Mouse (Mus musculus): Measurements from ENCODE around the gene Trpm3. TPM values are rescaled to one million over a fixed set of nuclear protein-coding genes. Genes with fewer than 3 reads are reported as not detected.
A peak's percentile ranks its signal among the peaks of the same experiment; 100 is the strongest.

Gene Trpm3
- polyA plus RNA-seq, 1 experiment from 2014 or later, result 14.8 TPM

GRCm38 (mm10) chr19:22327226-22327625 lies 188.4 kb downstream of the Trpm3 start:
- ATAC-seq (ENCODE audit: low FRiP score, low TSS enrichment) (no peak), DNase-seq (no peak)
- no peaks in the 10 kb centered on the region for H3K4me1 ChIP-seq (ENCODE audit: control insufficient read depth, insufficient read depth, low read length)
- H3K9me3 ChIP-seq (ENCODE audit: control insufficient read depth, low read length), result no peaks in the 10 kb centered on the region
- 38% methylated on average over 5 of the region's 5 CpGs for WGBS
- no peaks in the 10 kb centered on the region for H3K36me3 ChIP-seq (ENCODE audit: control insufficient read depth, insufficient read depth, low read length)
- no peak overlapping the region for H3K27ac ChIP-seq (replicated peaks; ENCODE audit: low read depth, low read length)
- H3K4me3 ChIP-seq (replicated peaks; ENCODE audit: low read depth, low read length), result no peak overlapping the region
- no peaks in the 10 kb centered on the region for H3K27me3 ChIP-seq (ENCODE audit: control insufficient read depth, insufficient read depth, low read length)
- no peak overlapping the region for H3K9ac ChIP-seq (replicated peaks; ENCODE audit: low read length)
- no peak overlapping the region for H3K4me2 ChIP-seq (ENCODE audit: low read length)

DNA sequence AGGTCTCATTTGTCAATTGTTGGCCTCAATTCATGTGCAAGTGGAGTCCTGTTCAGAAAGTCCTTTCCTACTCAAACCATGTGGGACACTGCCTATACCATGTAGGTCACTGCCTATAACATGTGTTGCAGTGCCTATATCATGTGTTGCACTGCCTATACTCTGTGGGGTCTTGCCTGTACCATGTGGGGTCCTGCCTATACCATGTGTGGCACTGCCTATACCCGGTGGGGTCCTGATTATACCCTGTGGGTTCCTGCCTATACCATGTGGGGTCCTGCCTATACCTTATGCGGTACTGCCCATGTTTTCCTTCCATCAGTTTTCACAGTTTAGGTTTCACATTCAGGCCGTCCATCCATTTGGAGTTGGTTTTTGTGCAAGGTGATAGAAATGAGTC lies 197.4 kb downstream of the Trpm3 start:
- ATAC-seq (ENCODE audit: low FRiP score, low TSS enrichment) (no peak), DNase-seq (no peak)
- no peak overlapping the region for H3K9ac ChIP-seq (replicated peaks; ENCODE audit: low read length)

DNA sequence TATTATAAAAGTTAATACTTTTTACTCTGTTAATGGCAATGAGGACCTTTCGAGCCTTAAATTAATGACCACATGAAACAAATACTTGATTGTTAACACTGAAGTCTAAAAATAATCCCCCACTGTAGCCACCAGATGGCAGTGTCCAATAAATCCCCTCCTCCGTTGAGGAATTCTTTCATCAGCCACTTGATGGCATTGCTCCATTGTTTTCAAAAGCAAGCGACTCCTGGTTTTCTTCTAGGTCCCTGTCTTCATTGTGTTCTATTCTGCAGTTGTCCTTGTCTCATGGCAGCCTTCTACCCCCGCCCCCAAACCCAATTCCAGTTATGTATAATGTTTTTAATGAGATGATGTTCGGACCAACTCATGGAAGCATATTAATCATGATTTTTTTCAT lies 198.6 kb downstream of the Trpm3 start:
- Histone ChIP-seq H3K4me2 (ENCODE audit: low read length) (no peak overlapping the region), H3K36me3 (ENCODE audit: control insufficient read depth, insufficient read depth, low read length) (no peaks in the 10 kb centered on the region), H3K9me3 (ENCODE audit: control insufficient read depth, low read length) (no peaks in the 10 kb centered on the region), H3K9ac (replicated peaks; ENCODE audit: low read length) (no peak overlapping the region), H3K27ac (replicated peaks; ENCODE audit: low read depth, low read length) (no peak overlapping the region), H3K4me1 (ENCODE audit: control insufficient read depth, insufficient read depth, low read length) (no peaks in the 10 kb centered on the region), H3K27me3 (ENCODE audit: control insufficient read depth, insufficient read depth, low read length) (no peaks in the 10 kb centered on the region), H3K4me3 (replicated peaks; ENCODE audit: low read depth, low read length) (no peak overlapping the region)
- ATAC-seq (ENCODE audit: low FRiP score, low TSS enrichment) (no peak; the same call in 1 of the 2 replicates), DNase-seq (peak; percentile 91)
- WGBS, result 21% methylated on average over 5 of the region's 5 CpGs

More for the DNA sequence above, 197.4 kb downstream of the Trpm3 start:
- no peaks in the 10 kb centered on the region for H3K4me1 ChIP-seq (ENCODE audit: control insufficient read depth, insufficient read depth, low read length)
- no peaks in the 10 kb centered on the region for H3K36me3 ChIP-seq (ENCODE audit: control insufficient read depth, insufficient read depth, low read length)
- no peak overlapping the region for H3K27ac ChIP-seq (replicated peaks; ENCODE audit: low read depth, low read length)
- no peaks in the 10 kb centered on the region for H3K9me3 ChIP-seq (ENCODE audit: control insufficient read depth, low read length)
- WGBS, result 91% methylated on average over 3 of the region's 3 CpGs
- H3K4me2 ChIP-seq (ENCODE audit: low read length), result no peak overlapping the region
- H3K4me3 ChIP-seq (replicated peaks; ENCODE audit: low read depth, low read length), result no peak overlapping the region
- no peaks in the 10 kb centered on the region for H3K27me3 ChIP-seq (ENCODE audit: control insufficient read depth, insufficient read depth, low read length)

DNA sequence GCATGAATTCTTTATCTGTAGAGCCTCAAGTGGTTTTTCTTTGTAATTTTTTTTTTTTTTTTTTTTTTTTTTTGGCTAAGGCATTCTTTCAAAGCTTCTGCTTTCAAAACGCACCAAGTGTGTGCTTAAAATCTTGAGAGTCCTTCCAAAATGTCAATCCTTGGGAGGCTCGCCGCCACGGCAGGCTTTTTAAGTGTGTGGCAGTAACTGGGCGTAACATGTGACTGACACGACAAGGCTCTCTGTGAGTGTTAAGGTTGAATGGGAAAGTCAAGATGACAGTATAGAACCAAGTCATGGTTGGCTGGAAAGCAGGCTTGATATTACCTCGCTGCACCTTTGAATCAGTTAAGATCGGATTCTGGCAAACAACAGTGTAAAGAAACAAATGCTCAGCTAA lies 200.1 kb downstream of the Trpm3 start:
- Histone ChIP-seq H3K4me2 (ENCODE audit: low read length) (no peak overlapping the region), H3K9me3 (ENCODE audit: control insufficient read depth, low read length) (no peaks in the 10 kb centered on the region), H3K36me3 (ENCODE audit: control insufficient read depth, insufficient read depth, low read length) (no peaks in the 10 kb centered on the region), H3K27ac (replicated peaks; ENCODE audit: low read depth, low read length) (no peak overlapping the region), H3K9ac (replicated peaks; ENCODE audit: low read length) (no peak overlapping the region), H3K27me3 (ENCODE audit: control insufficient read depth, insufficient read depth, low read length) (no peaks in the 10 kb centered on the region), H3K4me3 (replicated peaks; ENCODE audit: low read depth, low read length) (no peak overlapping the region), H3K4me1 (ENCODE audit: control insufficient read depth, insufficient read depth, low read length) (no peaks in the 10 kb centered on the region)
- 76% methylated on average over 8 of the region's 8 CpGs for WGBS
- DNase-seq (no peak), ATAC-seq (ENCODE audit: low FRiP score, low TSS enrichment) (no peak)

DNA sequence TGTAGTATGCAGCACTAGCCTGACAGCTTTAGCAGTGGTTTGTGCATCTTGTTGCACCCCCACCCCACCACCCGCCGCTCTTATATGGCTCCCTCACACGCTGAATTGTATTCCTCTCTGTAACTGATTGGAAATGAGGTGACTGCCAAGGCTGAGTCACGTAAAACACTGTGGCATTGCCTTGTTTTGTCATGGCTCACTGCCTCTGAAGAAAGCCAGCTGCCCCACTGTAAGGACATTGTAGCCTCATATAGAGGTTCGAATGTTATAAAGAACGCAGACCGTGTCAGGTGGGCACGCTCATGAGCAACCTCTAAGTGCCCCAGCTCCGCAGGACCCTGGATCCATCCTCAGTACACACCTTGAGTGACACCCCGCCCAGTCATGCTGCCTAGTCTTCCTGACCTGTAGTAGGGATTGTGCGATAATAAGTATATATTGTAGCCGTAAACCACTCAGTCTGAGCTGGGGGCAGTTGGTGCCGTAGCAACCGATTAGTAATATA lies 215.2 kb downstream of the Trpm3 start:
- H3K4me2 ChIP-seq (ENCODE audit: low read length), result no peak overlapping the region
- no peak for ATAC-seq (ENCODE audit: low FRiP score, low TSS enrichment)
- H3K27ac ChIP-seq (replicated peaks; ENCODE audit: low read depth, low read length), result no peak overlapping the region
- H3K36me3 ChIP-seq (ENCODE audit: control insufficient read depth, insufficient read depth, low read length), result no peaks in the 10 kb centered on the region
- no peak for DNase-seq
- H3K9me3 ChIP-seq (ENCODE audit: control insufficient read depth, low read length), result no peaks in the 10 kb centered on the region
- H3K9ac ChIP-seq (replicated peaks; ENCODE audit: low read length), result no peak overlapping the region
- no peaks in the 10 kb centered on the region for H3K27me3 ChIP-seq (ENCODE audit: control insufficient read depth, insufficient read depth, low read length)
- H3K4me3 ChIP-seq (replicated peaks; ENCODE audit: low read depth, low read length), result no peak overlapping the region
- whole genome bisulfite sequencing, result 74% methylated on average over 14 of the region's 14 CpGs
- H3K4me1 ChIP-seq (ENCODE audit: control insufficient read depth, insufficient read depth, low read length), result no peaks in the 10 kb centered on the region

DNA sequence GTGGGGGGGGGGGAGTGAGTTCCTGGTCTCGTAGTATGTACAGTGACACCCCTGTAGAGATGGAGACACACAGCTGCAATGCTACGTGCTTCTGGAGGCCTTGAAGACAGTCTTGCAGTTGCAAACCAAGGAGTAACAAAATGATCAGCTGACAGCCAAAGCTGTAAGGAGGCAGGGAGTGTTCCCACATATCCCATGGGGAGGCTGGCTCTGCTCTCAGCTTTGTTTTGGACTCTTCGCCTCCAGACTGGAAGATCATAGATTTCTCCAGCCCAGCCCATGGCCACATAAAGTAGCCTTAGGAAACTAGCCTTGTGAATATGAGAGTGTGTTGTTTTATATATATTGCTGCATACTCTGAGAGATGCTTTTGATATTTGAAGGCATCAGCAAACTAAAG lies 248.0 kb downstream of the Trpm3 start:
- DNase-seq, result no peak
- Histone ChIP-seq H3K4me2 (ENCODE audit: low read length) (no peak overlapping the region), H3K36me3 (ENCODE audit: control insufficient read depth, insufficient read depth, low read length) (no peaks in the 10 kb centered on the region), H3K4me3 (replicated peaks; ENCODE audit: low read depth, low read length) (no peak overlapping the region), H3K9ac (replicated peaks; ENCODE audit: low read length) (no peak overlapping the region), H3K27ac (replicated peaks; ENCODE audit: low read depth, low read length) (no peak overlapping the region), H3K9me3 (ENCODE audit: control insufficient read depth, low read length) (no peaks in the 10 kb centered on the region), H3K27me3 (ENCODE audit: control insufficient read depth, insufficient read depth, low read length) (no peaks in the 10 kb centered on the region), H3K4me1 (ENCODE audit: control insufficient read depth, insufficient read depth, low read length) (no peaks in the 10 kb centered on the region)
- ATAC-seq (ENCODE audit: low FRiP score, low TSS enrichment), result no peak
- 96% methylated on average over 3 of the region's 3 CpGs for WGBS

DNA sequence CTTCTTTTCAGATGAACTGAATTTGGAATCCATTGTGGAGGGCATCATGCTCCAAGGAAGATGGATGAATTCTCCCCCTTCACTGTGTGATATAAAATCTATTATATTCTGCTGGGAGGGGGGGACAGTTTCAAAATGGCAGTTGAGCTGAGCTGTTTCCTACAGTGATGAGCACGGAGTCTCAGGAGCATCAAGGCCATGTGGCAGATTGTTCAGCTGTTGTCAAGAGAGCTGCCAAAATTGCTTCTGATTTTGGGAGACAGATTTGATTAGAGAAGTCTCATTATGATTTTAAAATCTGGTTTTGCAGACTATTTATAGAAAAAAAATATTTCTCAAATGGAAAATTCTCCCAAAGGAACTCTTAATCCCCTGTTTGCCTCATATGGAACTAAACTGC lies 255.9 kb downstream of the Trpm3 start:
- 85% methylated on average over 1 of the region's 1 CpGs for WGBS
- H3K9me3 ChIP-seq (ENCODE audit: control insufficient read depth, low read length), result no peaks in the 10 kb centered on the region
- ATAC-seq (ENCODE audit: low FRiP score, low TSS enrichment) (no peak), DNase-seq (no peak)
- no peaks in the 10 kb centered on the region for H3K36me3 ChIP-seq (ENCODE audit: control insufficient read depth, insufficient read depth, low read length)
- H3K4me3 ChIP-seq (replicated peaks; ENCODE audit: low read depth, low read length), result no peak overlapping the region
- H3K27ac ChIP-seq (replicated peaks; ENCODE audit: low read depth, low read length), result no peak overlapping the region
- no peaks in the 10 kb centered on the region for H3K4me1 ChIP-seq (ENCODE audit: control insufficient read depth, insufficient read depth, low read length)
- H3K4me2 ChIP-seq (ENCODE audit: low read length), result no peak overlapping the region
- no peak overlapping the region for H3K9ac ChIP-seq (replicated peaks; ENCODE audit: low read length)
- no peaks in the 10 kb centered on the region for H3K27me3 ChIP-seq (ENCODE audit: control insufficient read depth, insufficient read depth, low read length)

GRCm38 (mm10) chr19:22404049-22404448 lies 265.2 kb downstream of the Trpm3 start:
- no peak for ATAC-seq (ENCODE audit: low FRiP score, low TSS enrichment)
- DNase-seq, result no peak
- Histone ChIP-seq H3K4me3 (replicated peaks; ENCODE audit: low read depth, low read length) (no peak overlapping the region), H3K4me2 (ENCODE audit: low read length) (no peak overlapping the region), H3K36me3 (ENCODE audit: control insufficient read depth, insufficient read depth, low read length) (no peaks in the 10 kb centered on the region), H3K4me1 (ENCODE audit: control insufficient read depth, insufficient read depth, low read length) (no peaks in the 10 kb centered on the region), H3K9me3 (ENCODE audit: control insufficient read depth, low read length) (no peaks in the 10 kb centered on the region), H3K27me3 (ENCODE audit: control insufficient read depth, insufficient read depth, low read length) (no peaks in the 10 kb centered on the region), H3K27ac (replicated peaks; ENCODE audit: low read depth, low read length) (no peak overlapping the region), H3K9ac (replicated peaks; ENCODE audit: low read length) (no peak overlapping the region)
- 98% methylated on average over 3 of the region's 3 CpGs for WGBS

DNA sequence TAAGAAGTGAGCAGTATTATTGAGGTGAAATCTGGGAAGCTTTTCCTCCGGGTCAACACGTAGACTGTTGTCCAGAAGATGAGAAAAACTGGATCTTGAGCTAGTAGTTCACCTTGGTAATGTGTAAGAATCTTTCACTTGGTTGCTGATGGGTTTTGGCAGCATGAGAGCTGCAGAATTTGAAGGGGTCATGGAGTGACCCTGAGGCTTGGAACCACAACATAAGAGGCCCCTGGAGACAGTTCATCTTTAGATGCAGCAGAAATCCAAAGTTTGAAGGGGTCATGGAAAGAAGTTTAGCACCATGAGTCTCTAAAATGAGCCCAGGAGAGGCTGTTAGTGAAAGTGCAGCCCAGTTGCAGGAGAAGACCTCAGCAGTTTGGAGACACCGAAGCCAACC lies 279.4 kb downstream of the Trpm3 start:
- Histone ChIP-seq H3K9ac (replicated peaks; ENCODE audit: low read length) (no peak overlapping the region), H3K27me3 (ENCODE audit: control insufficient read depth, insufficient read depth, low read length) (no peaks in the 10 kb centered on the region), H3K9me3 (ENCODE audit: control insufficient read depth, low read length) (no peaks in the 10 kb centered on the region), H3K4me1 (ENCODE audit: control insufficient read depth, insufficient read depth, low read length) (no peaks in the 10 kb centered on the region), H3K27ac (replicated peaks; ENCODE audit: low read depth, low read length) (no peak overlapping the region), H3K36me3 (ENCODE audit: control insufficient read depth, insufficient read depth, low read length) (no peaks in the 10 kb centered on the region), H3K4me2 (ENCODE audit: low read length) (no peak overlapping the region), H3K4me3 (replicated peaks; ENCODE audit: low read depth, low read length) (no peak overlapping the region)
- 96% methylated on average over 3 of the region's 3 CpGs for WGBS
- DNase-seq, result no peak
- ATAC-seq (ENCODE audit: low FRiP score, low TSS enrichment), result no peak
